Mouse (Mus musculus) lung, postnatal 0 days (tissue): ENCODE results near the gene Mc3r.

Experiments used
- CTCF ChIP-seq: IDR thresholded peaks from 2 replicates; pipeline ENCODE4 v1.5.1; 2016; ENCODE audit warnings: antibody characterized with exemption, mild to moderate bottlenecking
- EP300 ChIP-seq: IDR thresholded peaks from 2 replicates; pipeline ENCODE4 v1.6.1; 2016; ENCODE audit warnings: antibody characterized with exemption, mild to moderate bottlenecking, control low read depth

DNA sequence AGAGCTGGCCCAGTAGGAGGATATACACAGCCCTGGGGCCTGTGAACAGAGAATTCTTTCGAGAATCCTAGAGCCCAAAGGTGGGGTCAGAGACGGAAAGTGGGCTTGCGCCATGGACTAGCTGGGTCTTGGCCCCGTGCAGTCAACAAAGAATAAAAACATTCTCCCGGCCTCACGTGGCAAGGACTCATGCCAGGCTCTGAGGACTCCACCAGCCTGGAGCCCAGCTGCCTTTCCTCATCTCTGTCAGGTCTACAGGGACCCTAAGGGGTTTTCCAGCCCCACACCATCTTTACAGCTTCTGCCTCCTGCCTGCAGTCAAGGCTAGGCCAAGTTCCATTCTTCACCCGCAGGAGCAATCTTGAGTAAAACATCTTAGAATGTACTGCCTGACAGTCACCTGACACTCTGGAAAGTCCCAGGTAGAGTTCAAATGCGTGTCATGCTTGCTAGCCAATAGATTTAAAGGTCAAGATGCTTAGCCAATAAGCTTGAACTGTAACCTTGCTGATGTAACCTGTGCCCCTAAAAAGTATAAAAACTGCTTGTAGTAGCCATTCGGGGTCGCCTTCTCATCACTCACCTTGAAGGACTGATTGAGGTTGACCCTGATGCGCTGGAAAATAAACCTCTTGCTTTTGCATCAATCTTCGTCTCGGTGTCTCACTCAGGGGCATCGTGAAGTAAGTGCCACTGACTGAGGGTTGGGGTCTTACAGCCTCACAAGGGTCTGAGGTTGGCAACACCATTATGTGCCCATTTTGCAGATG, 43.6 kb downstream of the Mc3r start:
- TF ChIP-seq CTCF (no peak), EP300 (no peak)
